Mouse (Mus musculus) intestine, embryonic 14.5 days (tissue): ENCODE measurements around the gene Rin1. TPM values are rescaled to one million over a fixed set of nuclear protein-coding genes. Genes with fewer than 3 reads are reported as not detected.

Source experiments
- ATAC-seq: fragments of 200-750 bp; cut with Nextera tagmentation; replicated peaks from 2 replicates; pipeline ENCODE4 v1.8.0; 2017; ENCODE audit warnings: low read depth, moderate number of reproducible peaks, moderate TSS enrichment, moderate library complexity; ENCODE audit not compliant: low FRiP score, low TSS enrichment
- DNase-seq: peaks from one replicate; pipeline ENCODE4 v3.0.0-alpha.2; 2018; ENCODE audit warnings: low spot score
- H3K27ac ChIP-seq: fragments of 300-500 bp; sonication (generic); 2 replicates; pipeline ENCODE4 v1.5.1; 2014; ENCODE audit warnings: low read depth, mild to moderate bottlenecking, control low read depth
- H3K27me3 ChIP-seq: fragments of 300-500 bp; sonication (generic); replicated peaks from 2 replicates; pipeline ENCODE4 v1.6.1; 2014; ENCODE audit warnings: low read length, control low read depth; ENCODE audit not compliant: control insufficient read depth, insufficient read depth
- H3K36me3 ChIP-seq: fragments of 300-500 bp; sonication (generic); 2 replicates; pipeline ENCODE4 v1.6.1; 2014; ENCODE audit warnings: low read length, control low read depth; ENCODE audit not compliant: control insufficient read depth, insufficient read depth
- H3K4me1 ChIP-seq: fragments of 300-500 bp; sonication (generic); replicated peaks from 2 replicates; pipeline ENCODE4 v1.6.1; 2014; ENCODE audit warnings: low read length, control low read depth, mixed read lengths; ENCODE audit not compliant: control insufficient read depth, insufficient read depth
- H3K4me2 ChIP-seq: fragments of 300-500 bp; sonication (generic); 2 replicates; pipeline ENCODE4 v1.6.1; 2014; ENCODE audit warnings: low read length
- H3K4me3 ChIP-seq: fragments of 300-500 bp; sonication (generic); 2 replicates; pipeline ENCODE4 v1.5.1; 2014; ENCODE audit warnings: low read depth, low read length, control low read depth, mixed read lengths
- H3K9ac ChIP-seq: fragments of 300-500 bp; sonication (generic); 2 replicates; pipeline ENCODE4 v1.6.1; 2014; ENCODE audit warnings: mild to moderate bottlenecking, low read length
- H3K9me3 ChIP-seq: fragments of 300-500 bp; sonication (generic); 2 replicates; pipeline ENCODE4 v1.6.1; 2016; ENCODE audit warnings: low read length, control low read depth; ENCODE audit not compliant: control insufficient read depth
- WGBS: fragments of 180-500 bp; shearing (Covaris S2); extraction: QIAGEN DNeasy Blood & Tissue Kit; methylation state at CpG from one replicate; pipeline ENCODE4 v1.1.7; 2014; 5-methylcytosine and 5-hydroxymethylcytosine counted together
- polyA plus RNA-seq: library from polyadenylated mRNA; unstranded; fragments of >200 nt; fragmentation: Nextera tagmentation; extraction: Ambion mirVana; gene quantifications from 2 replicates; pipeline ENCODE4 v1.2.1, GENCODE M21; 2014

Rin1 gene
- polyA plus RNA-seq, 1 experiment from 2014 or later: 2.6 TPM

GRCm38 (mm10) chr19:5092083-5092482 is 41.8 kb downstream of the Rin1 start:
- Histone ChIP-seq H3K4me3 (no peak overlapping the region), H3K4me2 (no peak overlapping the region), H3K9ac (no peak overlapping the region), H3K9me3 (no peaks in the 10 kb centered on the region), H3K27ac (no peak overlapping the region), H3K4me1 (peaks cover 16% of the 10 kb centered on the region), H3K27me3 (no peaks in the 10 kb centered on the region), H3K36me3 (peaks cover 34% of the 10 kb centered on the region)
- 86% methylated on average over 10 of the region's 10 CpGs for WGBS
- ATAC-seq (no peak), DNase-seq (no peak)

- peaks cover 21% of the 10 kb centered on the region for H3K4me1 ChIP-seq
- 70% methylated on average over 12 of the region's 12 CpGs for WGBS
- ATAC-seq: no peak; the same call in 1 of the 2 replicates
- H3K4me3 ChIP-seq: no peak overlapping the region
- no peak overlapping the region for H3K4me2 ChIP-seq
- DNase-seq: no peak
- H3K27me3 ChIP-seq: no peaks in the 10 kb centered on the region
- no peak overlapping the region for H3K27ac ChIP-seq
- no peak overlapping the region for H3K9ac ChIP-seq
- H3K9me3 ChIP-seq: no peaks in the 10 kb centered on the region
- peaks cover 34% of the 10 kb centered on the region for H3K36me3 ChIP-seq
These were observed 43.4 kb downstream of the Rin1 start for GRCm38 (mm10) chr19:5093481-5094242.

- Histone ChIP-seq H3K9ac (no peak overlapping the region), H3K9me3 (no peaks in the 10 kb centered on the region), H3K36me3 (peaks cover 35% of the 10 kb centered on the region), H3K4me2 (no peak overlapping the region), H3K4me1 (peaks cover 19% of the 10 kb centered on the region), H3K27ac (no peak overlapping the region), H3K4me3 (no peak overlapping the region), H3K27me3 (no peaks in the 10 kb centered on the region)
- DNase-seq (peak; percentile 99), ATAC-seq (peak; percentile 59)
- WGBS: 0% methylated on average over 21 of the region's 21 CpGs
These were observed 44.0 kb downstream of the Rin1 start for GRCm38 (mm10) chr19:5094243-5094632.

- ATAC-seq: no peak; the same call in 1 of the 2 replicates
- no peak overlapping the region for H3K9ac ChIP-seq
- 44% methylated on average over 11 of the region's 11 CpGs for WGBS
- peaks cover 36% of the 10 kb centered on the region for H3K36me3 ChIP-seq
- no peak overlapping the region for H3K27ac ChIP-seq
- no peak overlapping the region for H3K4me2 ChIP-seq
- H3K4me3 ChIP-seq: no peak overlapping the region
- H3K4me1 ChIP-seq: peaks cover 17% of the 10 kb centered on the region
- H3K27me3 ChIP-seq: no peaks in the 10 kb centered on the region
- no peak for DNase-seq
- H3K9me3 ChIP-seq: no peaks in the 10 kb centered on the region
These were observed 44.6 kb downstream of the Rin1 start for GRCm38 (mm10) chr19:5094746-5095417.

GRCm38 (mm10) chr19:5095887-5096474 is 45.7 kb downstream of the Rin1 start:
- no peaks in the 10 kb centered on the region for H3K27me3 ChIP-seq
- H3K9me3 ChIP-seq: no peaks in the 10 kb centered on the region
- peaks cover 17% of the 10 kb centered on the region for H3K4me1 ChIP-seq
- H3K4me3 ChIP-seq: no peak overlapping the region
- H3K4me2 ChIP-seq: no peak overlapping the region
- no peak for ATAC-seq
- no peak overlapping the region for H3K9ac ChIP-seq
- H3K27ac ChIP-seq: no peak overlapping the region
- peaks cover 41% of the 10 kb centered on the region for H3K36me3 ChIP-seq
- DNase-seq: no peak
- WGBS: 11% methylated on average over 9 of the region's 9 CpGs

GRCm38 (mm10) chr19:5097521-5098362 is 47.5 kb downstream of the Rin1 start:
- peak overlapping the region; percentile 68 for H3K9ac ChIP-seq
- DNase-seq (no peak), ATAC-seq (peak; percentile 24)
- no peaks in the 10 kb centered on the region for H3K27me3 ChIP-seq
- H3K4me1 ChIP-seq: peaks cover 17% of the 10 kb centered on the region
- H3K36me3 ChIP-seq: peaks cover 41% of the 10 kb centered on the region
- 5% methylated on average over 31 of the region's 31 CpGs for WGBS
- no peaks in the 10 kb centered on the region for H3K9me3 ChIP-seq
- peak overlapping the region; percentile 16; the same call in 1 of the 2 replicates for H3K27ac ChIP-seq
- H3K4me2 ChIP-seq: peak overlapping the region; percentile 100
- H3K4me3 ChIP-seq: peak overlapping the region; percentile 53

- Histone ChIP-seq H3K27me3 (no peaks in the 10 kb centered on the region), H3K4me2 (peak within 1 kb of the TSS; percentile 100), H3K4me1 (peaks cover 17% of the 10 kb centered on the region), H3K9me3 (no peaks in the 10 kb centered on the region), H3K36me3 (peaks cover 45% of the 10 kb centered on the region), H3K4me3 (peak within 1 kb of the TSS; percentile 53), H3K27ac (peak within 1 kb of the TSS; percentile 16; the same call in 1 of the 2 replicates), H3K9ac (peak within 1 kb of the TSS; percentile 68)
- peak; percentile 71 for ATAC-seq
- DNase-seq: peak; percentile 73
- WGBS: 4% methylated on average over 37 of the region's 48 CpGs
These were observed 48.3 kb downstream of the Rin1 start, which contains the start of gene Cnih2 for GRCm38 (mm10) chr19:5098363-5099143. Gene Cnih2, minus strand, starts transcription at chr19:5098521.
